Mouse (Mus musculus): ENCODE data around the gene Gm20683. TPM values are rescaled to one million over a fixed set of nuclear protein-coding genes. Genes with fewer than 3 reads are reported as not detected.

The Gm20683 gene
- polyA plus RNA-seq, 1 experiment from 2014 or later = 0.86 TPM

GRCm38 (mm10) chr17:25869954-25870353, 28.4 kb upstream of the Gm20683 start:
- H3K27me3 ChIP-seq (replicated peaks; ENCODE audit: insufficient read depth, low read length) = no peaks in the 10 kb centered on the region
- H3K4me3 ChIP-seq (ENCODE audit: low read depth, low read length) = no peak overlapping the region
- 81% methylated on average over 2 of the region's 2 CpGs for WGBS
- no peak overlapping the region for H3K27ac ChIP-seq (ENCODE audit: low read length)
- no peak for TF ChIP-seq EP300 (IDR thresholded peaks at IDR 0.05)
- no peak for TF ChIP-seq CTCF (IDR thresholded peaks at IDR 0.05)
- DNase-seq (ENCODE audit: low spot score) (no peak), ATAC-seq (no peak)
- no peak overlapping the region for H3K9ac ChIP-seq (replicated peaks; ENCODE audit: low read depth)
- H3K4me1 ChIP-seq (ENCODE audit: insufficient read depth, low read depth, low read length) = no peaks in the 10 kb centered on the region; the same call in 1 of the 2 replicates
- H3K4me2 ChIP-seq (replicated peaks; ENCODE audit: low read depth, low read length) = no peak overlapping the region
- H3K9me3 ChIP-seq (ENCODE audit: low read length) = no peaks in the 10 kb centered on the region
- H3K36me3 ChIP-seq (ENCODE audit: insufficient read depth, low read length) = no peaks in the 10 kb centered on the region

- TF ChIP-seq CTCF (IDR thresholded peaks at IDR 0.05) = no peak
- no peak for TF ChIP-seq EP300 (IDR thresholded peaks at IDR 0.05)
- Histone ChIP-seq H3K27me3 (replicated peaks; ENCODE audit: insufficient read depth, low read length) (no peaks in the 10 kb centered on the region), H3K27ac (ENCODE audit: low read length) (no peak overlapping the region), H3K4me2 (replicated peaks; ENCODE audit: low read depth, low read length) (no peak overlapping the region), H3K4me1 (ENCODE audit: insufficient read depth, low read depth, low read length) (no peaks in the 10 kb centered on the region; the same call in 1 of the 2 replicates), H3K9me3 (ENCODE audit: low read length) (no peaks in the 10 kb centered on the region), H3K36me3 (ENCODE audit: insufficient read depth, low read length) (no peaks in the 10 kb centered on the region), H3K9ac (replicated peaks; ENCODE audit: low read depth) (no peak overlapping the region), H3K4me3 (ENCODE audit: low read depth, low read length) (no peak overlapping the region)
- ATAC-seq (no peak), DNase-seq (ENCODE audit: low spot score) (no peak)
- WGBS = 77% methylated on average over 3 of the region's 8 CpGs
Measured at GRCm38 (mm10) chr17:25869498-25869897, 27.9 kb upstream of the Gm20683 start.

GRCm38 (mm10) chr17:25868601-25869191, 27.1 kb upstream of the Gm20683 start, which contains the start of gene Mcrip2:
Gene Mcrip2 (minus strand): TSS chr17:25868764.
- H3K4me1 ChIP-seq (ENCODE audit: insufficient read depth, low read depth, low read length) = no peaks in the 10 kb centered on the region
- peak; percentile 92 for ATAC-seq
- no peaks in the 10 kb centered on the region for H3K9me3 ChIP-seq (ENCODE audit: low read length)
- TF ChIP-seq EP300 (IDR thresholded peaks at IDR 0.05) (no peak), CTCF (IDR thresholded peaks at IDR 0.05) (peak; percentile 34)
- WGBS = 4% methylated on average over 24 of the region's 24 CpGs
- peak; percentile 93 for DNase-seq (ENCODE audit: low spot score)
- H3K4me2 ChIP-seq (replicated peaks; ENCODE audit: low read depth, low read length) = peak within 1 kb of the TSS; percentile 98
- H3K4me3 ChIP-seq (ENCODE audit: low read depth, low read length) = peak within 1 kb of the TSS; percentile 77
- H3K27ac ChIP-seq (ENCODE audit: low read length) = peak within 1 kb of the TSS; percentile 77
- H3K27me3 ChIP-seq (replicated peaks; ENCODE audit: insufficient read depth, low read length) = no peaks in the 10 kb centered on the region
- peak within 1 kb of the TSS; percentile 62 for H3K9ac ChIP-seq (replicated peaks; ENCODE audit: low read depth)
- H3K36me3 ChIP-seq (ENCODE audit: insufficient read depth, low read length) = no peaks in the 10 kb centered on the region

- peak overlapping the region; percentile 98 for H3K4me2 ChIP-seq (replicated peaks; ENCODE audit: low read depth, low read length)
- DNase-seq (ENCODE audit: low spot score) (peak; percentile 61), ATAC-seq (peak; percentile 74)
- H3K4me3 ChIP-seq (ENCODE audit: low read depth, low read length) = peak overlapping the region; percentile 77
- no peaks in the 10 kb centered on the region for H3K27me3 ChIP-seq (replicated peaks; ENCODE audit: insufficient read depth, low read length)
- TF ChIP-seq EP300 (IDR thresholded peaks at IDR 0.05) = no peak
- TF ChIP-seq CTCF (IDR thresholded peaks at IDR 0.05) = no peak
- H3K9ac ChIP-seq (replicated peaks; ENCODE audit: low read depth) = peak overlapping the region; percentile 62
- H3K27ac ChIP-seq (ENCODE audit: low read length) = peak overlapping the region; percentile 77
- no peaks in the 10 kb centered on the region for H3K36me3 ChIP-seq (ENCODE audit: insufficient read depth, low read length)
- no peaks in the 10 kb centered on the region for H3K9me3 ChIP-seq (ENCODE audit: low read length)
- WGBS = under 1% methylated on average over 41 of the region's 42 CpGs
- H3K4me1 ChIP-seq (ENCODE audit: insufficient read depth, low read depth, low read length) = no peaks in the 10 kb centered on the region
Measured at GRCm38 (mm10) chr17:25867836-25868600, 26.5 kb upstream of the Gm20683 start.

GRCm38 (mm10) chr17:25867509-25867835, 25.9 kb upstream of the Gm20683 start:
- ATAC-seq (peak; percentile 1; the same call in 1 of the 2 replicates), DNase-seq (ENCODE audit: low spot score) (peak; percentile 35)
- H3K9me3 ChIP-seq (ENCODE audit: low read length) = no peaks in the 10 kb centered on the region
- no peaks in the 10 kb centered on the region for H3K36me3 ChIP-seq (ENCODE audit: insufficient read depth, low read length)
- no peaks in the 10 kb centered on the region for H3K27me3 ChIP-seq (replicated peaks; ENCODE audit: insufficient read depth, low read length)
- H3K4me3 ChIP-seq (ENCODE audit: low read depth, low read length) = no peak overlapping the region
- H3K4me1 ChIP-seq (ENCODE audit: insufficient read depth, low read depth, low read length) = no peaks in the 10 kb centered on the region
- no peak overlapping the region for H3K27ac ChIP-seq (ENCODE audit: low read length)
- H3K4me2 ChIP-seq (replicated peaks; ENCODE audit: low read depth, low read length) = peak overlapping the region; percentile 98
- TF ChIP-seq EP300 (IDR thresholded peaks at IDR 0.05) (no peak), CTCF (IDR thresholded peaks at IDR 0.05) (no peak)
- H3K9ac ChIP-seq (replicated peaks; ENCODE audit: low read depth) = 0 out of 2 replicates have a peak overlapping the region, but pooled peaks have one; percentile 19
- 9% methylated on average over 7 of the region's 7 CpGs for WGBS

GRCm38 (mm10) chr17:25866172-25866571, 24.6 kb upstream of the Gm20683 start:
- Histone ChIP-seq H3K4me3 (ENCODE audit: low read depth, low read length) (no peak overlapping the region), H3K36me3 (ENCODE audit: insufficient read depth, low read length) (no peaks in the 10 kb centered on the region), H3K4me2 (replicated peaks; ENCODE audit: low read depth, low read length) (no peak overlapping the region), H3K27ac (ENCODE audit: low read length) (no peak overlapping the region), H3K9me3 (ENCODE audit: low read length) (no peaks in the 10 kb centered on the region), H3K4me1 (ENCODE audit: insufficient read depth, low read depth, low read length) (no peaks in the 10 kb centered on the region; the same call in 1 of the 2 replicates), H3K9ac (replicated peaks; ENCODE audit: low read depth) (no peak overlapping the region), H3K27me3 (replicated peaks; ENCODE audit: insufficient read depth, low read length) (no peaks in the 10 kb centered on the region)
- ATAC-seq (no peak), DNase-seq (ENCODE audit: low spot score) (no peak)
- WGBS = 84% methylated on average over 3 of the region's 3 CpGs
- no peak for TF ChIP-seq CTCF (IDR thresholded peaks at IDR 0.05)
- TF ChIP-seq EP300 (IDR thresholded peaks at IDR 0.05) = no peak

Data from lung, postnatal 0 days (tissue).